Mouse (Mus musculus) T-helper 2 cell (primary cell): Measurements from ENCODE around the gene Slc44a2.
"Not testable (repeated sequence)": the region's sequence is repeated elsewhere in the genome, so short reads cannot be mapped to it uniquely, and the experiment has no call there.

Experiments
- in situ Hi-C: fragments of 300-600 bp; cut with MboI, MseI; formaldehyde crosslinking; loops from one replicate; pipeline ENCODE4 v1.15.1; 2025; ENCODE audit warnings: high pct_unique_total_duplicates

Gene Slc44a2

DNA sequence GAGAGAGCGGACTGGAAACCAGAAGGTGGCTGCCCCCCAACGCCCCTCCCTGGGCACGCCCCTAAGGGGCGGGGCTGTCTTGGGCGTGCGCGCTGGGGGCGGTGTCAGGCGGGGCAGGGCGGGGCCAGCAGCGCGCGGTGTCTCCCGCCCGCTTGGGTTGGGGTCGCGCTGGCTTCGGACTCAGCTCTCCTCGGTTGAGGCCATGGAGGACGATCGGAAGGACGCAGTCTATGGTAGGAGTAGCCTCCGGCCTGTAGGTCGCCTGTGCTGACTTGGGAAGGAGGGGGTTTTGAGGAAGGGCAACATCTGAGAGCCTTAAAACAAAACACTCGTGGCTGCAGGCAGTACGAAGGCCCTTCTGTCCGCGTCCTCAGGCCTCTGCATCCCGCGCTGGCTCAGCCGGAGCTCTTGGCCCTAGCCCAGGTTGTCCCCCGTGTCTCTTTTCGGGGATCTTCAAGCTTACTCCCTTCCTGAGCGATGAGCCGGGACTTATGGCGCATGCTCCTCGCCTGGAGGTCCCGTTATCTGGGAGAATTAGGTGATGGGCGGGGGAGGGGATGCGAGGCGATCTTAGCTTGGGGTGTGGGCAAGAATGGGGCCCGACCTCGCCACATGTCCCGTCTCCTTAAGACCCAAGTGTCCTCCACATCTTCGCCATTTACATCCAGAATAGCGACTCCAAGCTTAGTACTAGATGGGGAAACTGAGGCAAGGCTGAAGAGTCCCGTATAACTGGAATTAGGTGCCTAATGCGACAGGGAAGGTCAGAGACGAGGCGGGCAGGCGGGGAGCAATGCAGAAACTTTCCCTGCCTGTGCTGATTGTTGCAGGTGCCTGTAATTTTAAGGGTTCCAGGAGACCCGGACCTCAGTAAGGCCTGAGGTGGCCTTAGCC is at the start of gene Slc44a2:
Gene Slc44a2, plus strand, starts transcription at position 80 of the 894 bp plus-strand sequence.
- in situ Hi-C loops: no loop called here

- in situ Hi-C loops: no loop called here
These were observed 48.1 kb upstream of the Slc44a2 start for GRCm38 (mm10) chr9:21272391-21272790.

DNA sequence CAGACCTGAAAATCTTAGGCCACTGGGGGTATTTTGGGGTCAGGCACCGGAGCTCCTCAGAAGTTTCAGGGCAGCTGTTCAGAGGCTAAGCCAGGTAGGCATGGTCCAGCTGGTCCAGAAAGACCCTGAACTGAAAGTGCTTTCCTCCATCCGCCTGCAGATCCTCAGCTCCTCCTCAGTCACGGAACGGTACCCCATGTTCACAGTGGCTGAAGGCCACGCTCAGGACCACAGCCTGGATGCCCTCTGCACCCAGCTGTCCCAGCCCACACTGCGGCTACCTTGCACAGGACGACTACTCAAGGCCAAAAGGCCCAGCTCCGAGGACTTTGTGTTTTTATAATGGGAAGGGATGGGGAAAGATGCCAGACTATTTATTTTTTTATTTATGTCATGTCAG is 47.4 kb upstream of the Slc44a2 start:
- in situ Hi-C loops: no loop called here

GRCm38 (mm10) chr9:21273520-21274228 is 46.8 kb upstream of the Slc44a2 start:
- in situ Hi-C loops: no loop called here

DNA sequence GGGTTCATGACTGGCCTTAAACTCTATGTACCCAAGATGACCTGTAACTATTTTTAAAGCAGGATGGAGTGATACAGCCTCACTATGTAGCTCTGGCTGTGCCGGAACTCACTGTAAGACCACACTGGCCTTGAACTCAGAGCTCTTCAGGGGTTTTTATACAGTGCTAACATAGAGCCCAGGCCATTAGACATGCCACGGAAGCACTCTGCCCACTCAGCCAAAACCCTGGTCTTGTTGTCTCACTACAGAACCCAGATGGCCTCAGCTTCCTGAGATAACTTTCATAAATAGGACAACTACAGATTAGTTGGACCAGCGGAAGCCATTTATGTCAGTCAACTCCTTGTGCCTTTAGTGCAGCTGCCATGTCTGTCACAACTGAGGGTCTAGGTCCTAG is 46.2 kb upstream of the Slc44a2 start:
- in situ Hi-C loops: no loop called here

- in situ Hi-C loops: no loop called here
These were observed 45.3 kb upstream of the Slc44a2 start for GRCm38 (mm10) chr9:21275013-21275710.

- in situ Hi-C loops: no loop called here
These were observed 44.8 kb upstream of the Slc44a2 start for GRCm38 (mm10) chr9:21275727-21276126.

DNA sequence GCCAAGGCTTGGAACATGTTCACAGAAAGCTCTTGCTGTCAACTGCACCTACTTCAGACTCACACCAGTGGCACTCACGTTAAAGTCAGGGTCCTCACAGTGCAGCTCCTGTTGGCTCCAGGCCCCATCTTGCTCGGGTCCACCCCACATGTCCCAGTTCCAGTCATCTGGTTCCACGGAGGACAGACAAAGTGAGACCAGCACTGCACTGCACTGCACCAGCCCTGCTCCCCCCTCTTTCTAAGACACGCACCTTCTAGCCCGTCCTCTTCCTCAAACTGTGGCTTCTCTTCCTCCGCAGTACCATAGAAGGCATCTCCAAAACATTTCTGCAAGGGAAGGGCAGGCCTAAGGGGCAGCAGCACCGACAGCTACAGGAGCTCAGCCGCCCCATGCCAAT is 44.2 kb upstream of the Slc44a2 start:
- in situ Hi-C loops: no loop called here

DNA sequence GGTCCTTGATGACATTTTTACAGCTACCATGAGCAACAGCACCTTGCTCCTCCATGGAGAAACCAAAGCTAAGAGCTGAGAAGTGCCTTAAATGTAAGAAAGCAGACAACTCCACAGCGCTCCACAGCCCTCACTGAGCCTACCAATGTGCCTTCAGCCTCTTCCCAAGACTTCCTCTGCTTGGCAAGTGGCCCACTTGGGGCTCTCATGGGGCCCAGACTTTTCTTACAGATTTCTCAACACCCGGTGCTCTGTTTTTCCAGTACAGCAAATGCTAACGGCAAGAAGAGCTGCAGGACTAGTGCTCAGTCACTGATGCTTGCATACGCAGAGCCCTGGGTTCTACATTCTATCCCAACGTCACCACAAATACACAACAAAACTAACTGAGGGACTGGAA is 42.7 kb upstream of the Slc44a2 start:
- in situ Hi-C loops: no loop called here

- in situ Hi-C loops: no loop called here
These were observed 36.9 kb upstream of the Slc44a2 start for GRCm38 (mm10) chr9:21283591-21283990.

- in situ Hi-C loops: no loop called here
These were observed 36.5 kb upstream of the Slc44a2 start for GRCm38 (mm10) chr9:21283994-21284393.

- in situ Hi-C loops: loop anchor here (5.0 kb wide), 1 partner anchor 54 kb away; no protein-coding TSS in a partner anchor
These were observed 33.7 kb upstream of the Slc44a2 start for GRCm38 (mm10) chr9:21286753-21287152.

- in situ Hi-C loops: loop anchor here (5.0 kb wide), 1 partner anchor 55 kb away; no protein-coding TSS in a partner anchor
These were observed 32.7 kb upstream of the Slc44a2 start, which contains the start of gene Kri1 for GRCm38 (mm10) chr9:21287571-21288402. TSS of gene Kri1 (minus strand) at chr9:21287969.

DNA sequence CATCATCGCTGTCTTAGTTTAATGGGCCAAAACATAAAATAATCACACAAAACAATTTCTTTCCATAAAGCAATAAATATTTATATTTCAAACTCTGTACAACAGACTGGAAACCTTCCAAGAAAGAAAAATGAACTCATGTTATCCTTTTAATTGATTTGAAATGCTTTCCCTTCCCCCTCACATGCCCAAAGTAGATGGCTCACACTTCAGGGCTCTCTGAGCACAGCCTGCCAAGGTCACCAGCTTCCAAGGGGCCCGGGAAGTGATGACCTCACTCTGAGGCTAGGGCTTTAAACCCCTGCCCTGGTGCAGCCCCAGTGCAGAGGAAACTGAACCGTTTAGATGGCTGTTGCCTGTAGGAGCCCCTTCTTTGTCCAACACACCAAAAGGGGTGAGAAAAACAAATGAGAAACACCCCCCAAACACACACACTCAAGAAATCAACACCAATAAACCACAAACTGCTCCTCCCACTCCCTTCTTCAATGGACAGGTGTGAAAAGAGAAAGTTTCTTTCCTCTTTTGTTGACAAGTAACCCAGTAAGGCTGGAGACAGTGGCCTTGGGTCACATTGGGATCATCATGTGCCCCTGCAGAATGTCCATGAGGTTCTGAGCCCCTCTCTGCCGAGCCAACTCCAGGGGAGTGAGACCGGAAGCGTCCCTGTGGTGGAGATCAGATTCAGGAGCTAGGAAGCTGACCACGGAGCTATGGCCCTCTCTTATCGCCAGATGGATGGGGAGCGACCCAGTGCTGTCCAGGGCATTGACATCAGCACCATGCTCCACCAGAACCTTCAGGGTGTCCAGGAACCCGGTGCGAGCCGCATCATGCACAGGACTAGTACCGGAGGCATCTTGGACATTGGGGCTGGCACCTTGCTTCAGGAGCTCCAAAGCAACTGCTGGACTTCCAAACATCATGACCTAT is 31.8 kb upstream of the Slc44a2 start:
- in situ Hi-C loops: loop anchor here (5.0 kb wide), 1 partner anchor 56 kb away; no protein-coding TSS in a partner anchor

- in situ Hi-C loops: loop anchor here (5.0 kb wide), 1 partner anchor 57 kb away; no protein-coding TSS in a partner anchor
These were observed 31.2 kb upstream of the Slc44a2 start for GRCm38 (mm10) chr9:21289337-21289671.

DNA sequence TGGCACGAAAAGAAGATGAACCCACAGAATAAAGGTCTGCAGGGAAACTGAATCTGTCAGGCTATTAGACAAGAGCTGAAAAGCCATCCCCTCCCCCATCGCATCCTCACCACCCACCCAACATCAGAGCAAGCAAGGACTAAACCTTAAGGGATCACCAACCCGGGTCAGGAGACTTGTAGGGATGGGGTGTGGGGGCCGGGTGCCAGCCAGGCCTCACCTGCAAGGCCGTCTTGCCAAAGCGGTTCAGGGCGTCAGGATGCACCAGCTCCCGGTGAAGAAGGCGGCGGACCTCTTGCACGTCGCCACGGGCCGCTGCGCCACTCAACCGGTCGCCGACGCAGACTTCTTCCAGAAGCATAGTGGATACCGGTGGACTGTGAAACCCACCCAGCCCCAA is 29.9 kb upstream of the Slc44a2 start:
- in situ Hi-C loops: no loop called here

GRCm38 (mm10) chr9:21291022-21291787 is 29.3 kb upstream of the Slc44a2 start, which contains the start of gene Cdkn2d:
TSS of gene Cdkn2d (minus strand) at chr9:21291407.
- in situ Hi-C loops: no loop called here

- in situ Hi-C loops: not testable (repeated sequence)
These were observed 28.6 kb upstream of the Slc44a2 start for GRCm38 (mm10) chr9:21291868-21292267.

GRCm38 (mm10) chr9:21292271-21292670 is 28.2 kb upstream of the Slc44a2 start:
- in situ Hi-C loops: no loop called here
